Mouse (Mus musculus) granulocyte monocyte progenitor cell, adult 5-6 weeks (primary cell): ENCODE measurements around the gene Gpc6. TPM values are rescaled to one million over a fixed set of nuclear protein-coding genes. Genes with fewer than 3 reads are reported as not detected.

ENCODE experiments used
- ATAC-seq: replicated peaks from 2 replicates; pipeline ENCODE4 v1.8.0; 2016; ENCODE audit warnings: mild to moderate bottlenecking, moderate TSS enrichment, inconsistent platforms; ENCODE audit not compliant: poor library complexity, severe bottlenecking
- total RNA-seq, 2 experiments: library from RNA; stranded (forward) in 1 of 2; stranded (reverse) in 1 of 2; fragments of 200-712, 200-1000 nt in 1 of 2; fragments of >200 nt in 1 of 2; fragmentation: Nextera tagmentation in 1 of 2; gene quantifications; 2 replicates each; pipeline ENCODE4 v1.2.3; 2014 to 2017

Gpc6 gene
- total RNA-seq, 2 experiments from 2014 or later = not detected

DNA sequence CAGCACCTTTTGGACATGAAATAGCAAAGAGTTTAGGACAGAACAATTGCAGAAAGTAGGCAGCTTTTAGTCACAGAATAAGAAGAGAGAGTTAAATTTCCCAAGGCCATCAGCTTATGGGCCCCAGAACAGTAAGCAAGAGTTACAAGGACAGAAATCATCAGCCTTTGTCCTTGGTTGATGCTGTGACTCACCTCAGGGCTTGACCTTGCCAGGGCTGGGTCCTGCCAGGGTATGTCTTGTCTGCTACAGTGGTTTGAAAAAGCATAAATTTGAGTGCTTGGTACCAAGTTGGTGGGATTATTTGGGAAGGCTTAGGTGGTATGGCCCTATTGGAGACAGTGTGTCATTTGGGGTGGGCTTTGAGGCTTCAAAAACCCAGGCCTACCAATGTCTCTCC lies 899.4 kb downstream of the Gpc6 start:
- no peak for ATAC-seq

DNA sequence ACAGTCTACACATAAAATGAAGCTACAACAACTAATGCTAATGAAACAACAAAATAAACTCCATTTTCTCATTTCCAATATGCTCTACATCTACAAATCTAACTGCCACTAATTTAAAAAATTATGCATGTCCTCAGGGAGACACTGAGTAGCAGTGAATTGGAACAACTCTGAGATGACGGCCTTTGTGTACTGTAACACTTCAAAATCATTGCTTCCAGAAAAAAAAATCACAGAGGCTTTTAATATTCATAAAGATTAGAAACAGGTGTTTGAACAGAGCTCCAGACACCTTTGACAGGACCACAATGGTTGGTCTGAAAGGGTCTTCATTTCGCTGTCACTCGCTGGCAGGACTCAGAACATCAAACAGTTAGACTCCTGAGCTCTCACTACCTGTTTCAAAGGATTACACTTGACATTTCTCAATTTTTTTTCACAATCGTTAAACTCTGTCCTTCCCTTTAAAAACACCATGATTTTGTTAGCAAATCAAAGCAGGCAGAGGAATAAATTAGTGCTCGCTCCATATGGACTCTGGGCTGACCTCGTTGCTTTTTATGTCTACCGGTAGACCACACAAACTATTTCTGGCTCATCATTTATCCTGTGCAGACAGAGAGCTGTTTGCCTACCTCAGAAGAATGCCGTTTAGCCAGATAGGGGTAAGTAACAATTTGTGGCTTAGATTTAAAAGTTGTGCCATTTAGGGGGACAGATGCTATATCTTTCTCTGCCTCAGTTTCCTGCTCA lies 901.4 kb downstream of the Gpc6 start:
- no peak for ATAC-seq

DNA sequence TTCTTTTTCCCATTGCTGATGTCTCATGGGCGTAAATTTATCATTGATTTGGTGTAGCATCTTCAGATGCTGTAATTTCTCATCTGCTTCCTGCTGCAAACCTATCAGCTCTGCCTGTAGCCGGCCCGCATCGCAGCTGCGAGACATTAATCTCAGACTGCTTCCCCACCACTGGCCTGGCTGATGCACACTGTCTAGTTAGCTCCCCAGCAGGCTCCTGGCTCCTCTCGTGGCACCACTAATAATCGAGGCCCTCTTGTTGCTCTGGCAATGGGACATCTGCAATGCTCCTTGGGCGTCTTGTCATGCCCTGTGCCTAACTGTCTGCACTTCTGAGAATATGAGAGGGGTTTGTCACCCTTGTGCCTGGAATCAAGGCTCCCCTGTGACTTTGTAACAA lies 906.2 kb downstream of the Gpc6 start:
- no peak for ATAC-seq

DNA sequence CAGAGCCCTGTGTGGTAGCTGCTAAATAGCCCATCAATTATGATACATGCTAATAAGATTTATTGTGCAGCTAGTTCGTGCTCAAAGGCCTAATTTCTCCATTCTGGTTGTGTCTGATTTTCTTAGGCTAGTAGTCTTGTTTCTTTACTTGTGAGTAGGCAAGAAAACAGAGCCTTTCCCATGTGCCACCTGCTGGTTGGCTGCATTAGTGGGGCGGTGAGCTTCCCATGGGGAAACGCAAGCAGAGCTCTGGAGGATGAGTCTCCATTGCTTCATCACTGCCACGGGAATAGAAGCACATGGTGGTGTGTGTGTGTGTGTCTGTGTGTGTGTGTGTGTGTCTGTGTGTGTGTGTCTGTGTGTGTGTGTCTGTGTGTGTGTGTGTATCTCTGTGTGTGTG lies 906.6 kb downstream of the Gpc6 start:
- ATAC-seq = peak; percentile 81

DNA sequence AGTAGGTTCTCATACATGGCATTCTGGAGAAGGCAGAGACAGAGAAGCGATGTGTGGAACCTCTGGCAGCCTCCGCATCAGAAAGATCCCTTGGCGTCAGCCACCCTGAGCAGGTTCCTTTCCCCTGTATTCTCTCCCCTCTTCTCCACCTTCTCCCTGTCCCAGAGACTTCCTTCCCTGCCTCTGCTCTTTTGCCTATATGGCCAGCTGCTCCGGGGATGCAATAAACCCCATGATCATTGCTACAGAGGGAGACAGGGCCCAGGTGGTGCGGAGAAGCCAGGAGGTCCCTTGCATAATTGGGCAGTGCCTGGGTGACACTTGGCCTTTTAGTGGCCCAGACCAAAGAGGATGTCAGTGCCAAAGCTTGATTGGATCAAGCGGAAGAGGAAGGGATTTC lies 910.4 kb downstream of the Gpc6 start:
- no peak for ATAC-seq

DNA sequence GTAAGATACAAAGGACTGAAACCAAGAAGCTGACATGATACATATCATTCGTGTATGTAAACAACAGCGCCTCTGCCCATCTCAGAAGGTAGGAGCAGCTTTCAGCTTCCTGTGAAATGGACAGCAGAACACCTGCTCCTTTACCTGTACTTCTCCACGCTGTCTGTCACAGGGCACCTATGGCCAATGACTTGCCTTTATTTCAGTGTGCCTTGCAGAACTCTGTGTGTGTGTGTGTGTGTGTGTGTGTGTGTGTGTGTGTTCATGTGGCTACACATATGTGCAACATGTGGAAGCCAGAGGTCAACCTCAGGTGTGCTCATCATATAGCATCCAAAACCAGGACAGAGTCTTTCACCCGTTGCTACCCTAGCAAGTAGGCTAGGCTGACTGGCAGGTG lies 911.9 kb downstream of the Gpc6 start:
- no peak for ATAC-seq

DNA sequence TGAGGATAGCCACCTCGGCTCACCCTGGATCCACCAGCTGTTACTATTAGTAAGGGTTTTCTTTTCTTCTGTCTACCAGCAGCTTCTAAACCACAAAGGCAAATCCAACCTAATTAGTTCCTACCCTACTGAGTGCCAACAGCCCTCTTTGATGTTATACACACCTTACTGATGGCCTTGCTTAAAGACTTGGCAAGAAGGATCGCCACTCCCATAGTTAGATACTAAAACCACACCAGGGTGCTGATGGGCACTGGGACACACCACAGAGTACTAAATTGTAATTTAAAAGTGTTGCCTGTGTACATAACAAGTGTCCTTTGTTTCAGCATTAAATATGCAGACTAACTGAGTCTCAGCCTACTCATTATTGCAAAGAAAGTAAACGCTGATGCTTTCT lies 912.6 kb downstream of the Gpc6 start:
- ATAC-seq = no peak

DNA sequence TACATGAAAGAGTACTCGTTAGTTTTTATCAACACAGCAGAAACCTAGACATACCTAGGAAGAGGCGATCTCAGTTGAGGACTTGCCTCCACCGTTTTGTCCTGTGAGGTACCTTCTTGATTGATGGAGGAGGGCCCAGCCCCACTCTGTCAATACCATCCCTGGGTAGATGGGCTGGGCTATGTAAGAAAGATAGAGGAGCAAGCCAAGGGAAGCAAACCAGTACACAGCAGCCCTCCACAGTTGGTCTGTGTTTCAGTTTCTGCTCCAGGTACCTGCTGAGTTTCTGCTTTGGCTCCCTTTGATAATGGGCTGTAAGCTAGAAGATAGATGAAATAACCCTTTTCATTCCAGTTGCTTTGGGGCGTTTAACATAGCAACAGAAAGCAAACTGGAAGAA lies 916.1 kb downstream of the Gpc6 start:
- ATAC-seq = no peak

DNA sequence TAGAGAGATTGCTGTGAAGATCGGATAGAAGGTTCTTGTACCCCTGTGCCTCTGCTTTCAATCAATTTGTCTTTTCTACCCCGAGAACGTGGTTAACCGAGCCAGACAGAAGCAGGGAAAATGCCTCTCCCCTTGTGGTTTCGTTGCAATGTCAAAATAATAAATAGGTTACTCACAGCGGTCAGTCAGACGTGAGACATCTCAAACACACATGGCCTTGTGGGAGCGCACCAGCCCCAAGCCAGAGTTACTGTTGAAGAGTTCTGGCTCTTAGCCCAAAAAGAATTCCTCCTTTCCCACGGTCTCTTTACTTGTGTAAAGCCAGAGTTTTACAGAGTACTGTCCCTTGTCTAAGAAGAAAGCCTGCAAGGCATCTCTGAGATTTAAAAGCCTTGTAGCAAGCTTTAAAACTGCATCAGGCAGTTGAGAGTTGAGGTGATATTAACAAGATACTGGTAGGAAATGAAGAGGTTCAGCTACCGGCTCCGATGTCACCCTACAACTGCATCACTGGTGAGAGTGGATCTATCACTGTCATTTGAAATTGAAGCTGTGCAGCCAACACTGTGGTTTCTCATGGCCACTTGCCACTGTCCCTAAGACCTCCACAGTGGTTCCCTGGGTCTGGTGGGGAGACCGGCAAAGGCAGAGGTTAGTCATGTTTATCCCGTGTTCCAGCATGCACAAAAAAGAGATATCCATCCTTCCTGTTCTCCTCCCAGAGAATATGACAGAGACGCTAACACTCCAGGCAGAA lies 916.9 kb downstream of the Gpc6 start:
- ATAC-seq = no peak

DNA sequence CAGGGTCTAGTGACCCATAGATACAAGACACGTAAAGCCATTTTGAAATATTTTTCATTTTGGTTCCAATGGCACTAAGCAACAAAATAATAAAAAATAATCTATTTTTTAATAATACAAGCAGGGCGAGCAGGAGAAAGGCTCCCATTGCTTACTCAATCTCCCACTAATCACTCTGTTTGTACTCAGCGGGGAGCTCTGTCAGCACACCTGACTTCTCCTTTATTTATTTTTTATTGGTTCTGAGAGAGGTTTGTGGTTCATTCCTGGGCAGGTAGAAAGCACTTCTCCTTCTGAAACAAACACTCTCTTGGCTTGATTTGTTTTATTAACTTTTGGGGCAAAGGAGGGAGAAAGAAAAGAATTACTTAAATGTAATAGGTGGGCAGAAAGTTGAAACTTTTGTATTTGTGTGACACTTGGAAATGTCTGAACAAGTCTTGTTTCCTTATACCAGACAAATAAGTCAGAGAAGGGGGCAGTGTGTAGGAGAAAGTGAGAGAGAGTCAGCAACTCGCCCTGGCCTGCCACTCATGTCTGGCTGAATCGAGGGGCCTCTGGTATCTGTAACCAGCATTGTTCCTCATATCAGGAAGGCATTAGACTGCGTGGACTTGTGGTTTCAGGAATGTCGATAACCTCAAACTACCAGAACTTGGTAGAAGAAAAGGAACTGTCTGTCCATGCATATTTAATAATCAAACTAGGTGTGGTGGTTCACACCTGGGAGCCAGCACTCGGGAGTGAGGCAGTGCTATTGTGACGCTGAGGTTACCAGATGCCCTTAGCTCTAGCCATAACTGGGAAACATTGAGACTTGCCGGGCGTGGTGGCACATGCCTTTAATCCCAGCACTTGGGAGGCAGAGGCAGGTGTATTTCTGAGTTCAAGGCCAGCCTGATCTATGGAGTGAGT lies 924.7 kb downstream of the Gpc6 start:
- no peak for ATAC-seq

DNA sequence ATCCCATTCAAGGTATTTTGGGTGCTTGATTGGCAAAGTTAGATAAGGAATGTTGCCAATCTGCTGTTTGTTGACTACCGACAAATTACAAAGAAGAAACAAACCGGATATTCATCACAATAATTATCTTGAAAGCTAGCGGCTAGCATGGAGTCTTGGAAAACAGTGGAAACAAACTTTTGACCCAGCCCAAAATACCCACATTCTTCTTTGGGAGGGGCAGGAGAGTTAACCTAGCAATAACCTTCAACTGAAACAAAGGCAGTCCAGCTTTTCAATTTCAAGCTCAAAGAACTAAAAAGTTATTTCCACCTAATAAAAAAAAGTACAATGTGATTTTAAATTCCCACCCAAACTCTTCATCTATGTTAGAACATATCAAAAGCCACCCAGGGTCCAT lies 927.2 kb downstream of the Gpc6 start:
- ATAC-seq = no peak

DNA sequence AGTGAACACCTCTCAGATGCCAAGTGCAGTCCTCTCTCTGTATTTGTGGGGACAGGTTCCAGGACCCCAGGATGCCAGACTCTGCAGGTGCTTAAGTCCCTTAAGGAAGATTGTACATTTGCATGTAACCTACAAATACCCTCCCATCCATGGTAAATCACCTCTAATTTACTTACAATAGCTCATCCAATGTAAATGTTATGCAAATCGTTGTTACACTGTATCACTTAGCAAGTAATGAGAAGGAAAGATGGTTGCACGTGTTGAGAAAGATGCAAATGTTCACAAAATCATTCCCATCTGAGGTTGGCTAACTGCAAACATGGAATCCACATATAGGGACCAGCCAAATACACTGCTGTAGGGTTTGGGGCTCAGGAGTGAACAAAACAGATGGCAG lies 927.7 kb downstream of the Gpc6 start:
- ATAC-seq = no peak

DNA sequence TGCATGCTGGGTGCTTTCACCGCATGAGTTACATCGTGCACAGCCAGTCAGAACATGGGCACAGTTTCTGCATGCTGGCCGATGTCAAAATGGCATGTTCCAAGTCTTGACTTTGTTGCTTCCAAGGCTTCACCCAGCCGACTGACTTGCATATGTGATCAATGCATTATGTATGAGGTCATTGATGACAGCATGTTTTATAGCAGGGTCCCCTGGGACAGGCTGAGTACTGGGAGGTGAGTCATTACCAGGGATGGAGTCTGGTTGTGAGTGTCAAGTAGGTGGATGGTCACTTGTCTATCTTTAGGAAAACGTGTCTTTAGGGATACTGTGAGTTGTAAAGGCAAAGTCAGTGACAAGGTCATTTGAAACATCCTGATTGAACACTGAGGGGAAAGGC lies 929.4 kb downstream of the Gpc6 start:
- no peak for ATAC-seq

DNA sequence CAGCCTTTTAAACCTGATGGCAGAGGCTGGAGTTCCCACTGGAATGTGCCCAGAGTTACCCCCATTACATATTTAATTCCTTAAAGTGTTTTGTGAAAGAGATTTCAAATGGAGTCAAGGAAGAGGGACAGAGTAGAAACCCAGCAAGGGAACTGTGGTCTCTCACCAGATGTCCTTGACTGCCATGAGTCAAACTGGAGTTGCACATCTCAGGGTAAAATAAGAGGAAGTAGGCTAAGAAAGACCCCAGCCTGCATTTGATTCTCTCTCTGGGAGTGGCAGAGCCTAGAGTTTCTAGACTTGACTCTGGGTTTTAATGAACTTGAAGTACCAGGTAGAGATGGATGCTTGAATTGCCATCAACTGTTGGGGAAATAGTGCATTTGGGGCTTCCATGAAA lies 946.2 kb downstream of the Gpc6 start:
- ATAC-seq = peak; percentile 83

DNA sequence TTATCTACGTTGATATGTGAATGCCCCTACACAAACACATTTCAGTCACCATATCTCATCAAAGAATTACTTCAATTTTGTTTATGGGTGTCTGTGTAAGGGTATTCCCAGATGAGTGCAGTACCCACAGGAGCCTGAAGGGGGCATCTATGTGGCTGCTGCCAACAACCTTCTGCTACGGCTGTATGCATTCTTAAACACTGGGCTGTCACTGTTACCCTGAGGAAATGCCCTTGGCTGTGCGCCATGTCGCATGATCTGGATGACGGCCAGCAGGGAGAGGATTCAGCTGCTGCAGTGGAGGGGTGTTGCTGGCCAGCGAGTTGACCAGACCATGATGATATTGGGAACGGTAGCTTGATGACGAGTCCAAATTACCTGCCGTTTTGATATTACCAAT lies 954.2 kb downstream of the Gpc6 start:
- no peak for ATAC-seq

DNA sequence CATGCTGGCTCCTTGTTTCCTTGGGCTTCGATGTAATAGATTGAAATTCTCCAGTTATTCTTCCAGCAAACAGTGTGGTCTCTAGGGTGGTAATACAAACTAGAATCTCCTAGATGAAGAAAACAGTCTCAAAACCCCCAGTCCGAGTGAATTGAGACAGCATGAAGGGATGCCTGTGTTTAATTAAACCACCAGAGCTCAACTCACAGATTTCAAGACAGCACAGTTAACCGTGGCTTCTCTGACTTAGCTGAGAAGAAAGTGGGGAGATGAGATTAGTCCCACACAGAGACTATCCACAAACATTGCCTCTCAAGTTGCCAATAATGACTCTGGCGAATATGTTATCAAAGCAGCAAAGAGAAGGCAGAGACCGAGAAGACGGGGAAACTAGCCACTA lies 956.0 kb downstream of the Gpc6 start:
- ATAC-seq = no peak

DNA sequence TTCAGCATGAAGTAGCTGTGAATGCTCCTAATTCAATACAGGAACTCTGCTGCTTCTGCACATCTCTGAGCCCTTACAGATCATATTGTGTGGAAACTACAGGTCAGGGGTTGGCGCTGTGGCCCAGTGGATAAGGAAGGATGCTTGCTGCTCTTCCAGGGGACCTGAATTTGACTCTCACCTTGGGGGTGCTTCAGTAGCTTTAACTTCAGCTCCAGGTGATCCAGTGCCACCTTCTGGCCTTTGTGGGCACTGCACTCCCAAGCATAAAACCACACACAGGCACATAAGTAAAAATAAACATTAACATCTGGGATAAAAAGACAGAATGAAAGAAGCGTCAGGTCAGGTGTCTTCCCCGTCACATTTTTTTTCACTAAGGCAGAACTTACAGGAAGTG lies 957.1 kb downstream of the Gpc6 start:
- ATAC-seq = peak; percentile 90

DNA sequence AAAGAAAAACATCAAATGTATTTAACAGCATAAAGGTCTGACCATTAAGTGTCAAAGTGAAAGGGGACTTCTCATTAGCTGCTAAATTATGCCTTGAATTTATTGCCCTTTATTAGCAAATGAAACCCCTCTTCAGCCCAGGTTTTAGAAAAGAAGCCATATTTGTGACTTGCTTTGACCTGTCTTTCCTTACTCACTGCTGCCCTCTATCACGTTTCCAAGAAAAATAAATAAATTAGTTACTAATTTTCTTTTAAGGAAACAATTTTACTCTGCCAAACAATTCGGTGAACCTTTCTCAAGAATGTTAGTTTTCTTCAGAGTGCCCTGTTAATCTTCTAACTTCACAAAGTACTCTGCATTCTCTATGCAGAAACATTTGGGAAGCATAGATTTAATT lies 964.5 kb downstream of the Gpc6 start:
- ATAC-seq = no peak

DNA sequence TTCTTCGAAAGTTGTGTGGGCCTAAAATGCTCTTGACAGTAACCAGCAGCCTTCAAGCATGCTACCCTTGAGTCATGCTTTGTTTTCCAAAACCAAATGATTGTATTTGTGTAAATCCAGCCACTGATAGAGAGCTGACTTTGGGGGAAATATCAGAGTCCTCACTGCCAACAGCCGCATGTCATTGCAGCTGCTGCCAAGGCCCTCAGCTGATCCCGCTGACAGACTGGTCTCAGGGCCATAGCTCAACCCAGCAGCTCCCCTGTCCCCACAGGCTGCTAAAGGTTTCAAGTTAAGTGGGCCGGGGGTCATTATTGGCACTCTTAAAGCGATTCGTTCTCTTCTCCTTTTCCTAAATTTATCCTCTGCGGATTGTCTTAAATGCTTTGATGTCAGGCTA lies 966.3 kb downstream of the Gpc6 start:
- ATAC-seq = no peak

DNA sequence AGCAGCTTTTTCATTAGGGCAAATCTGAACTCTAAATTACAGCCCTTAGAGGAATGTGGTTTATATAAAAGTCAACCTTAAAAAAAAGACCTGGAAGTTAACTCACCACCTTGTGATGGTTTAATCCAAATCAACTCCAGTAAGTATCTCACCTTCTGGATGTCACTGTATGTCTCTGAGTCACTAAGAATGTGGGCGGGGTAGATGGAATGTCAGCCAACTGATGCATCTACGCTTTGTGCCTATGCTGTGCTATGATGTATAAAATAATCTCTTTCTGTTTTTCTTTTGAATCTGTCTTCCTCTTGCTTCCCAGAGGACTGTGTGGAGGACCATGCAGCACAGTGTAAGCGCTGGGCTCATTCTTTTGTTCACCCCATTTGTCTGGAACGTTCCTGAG lies 966.9 kb downstream of the Gpc6 start:
- ATAC-seq = no peak

DNA sequence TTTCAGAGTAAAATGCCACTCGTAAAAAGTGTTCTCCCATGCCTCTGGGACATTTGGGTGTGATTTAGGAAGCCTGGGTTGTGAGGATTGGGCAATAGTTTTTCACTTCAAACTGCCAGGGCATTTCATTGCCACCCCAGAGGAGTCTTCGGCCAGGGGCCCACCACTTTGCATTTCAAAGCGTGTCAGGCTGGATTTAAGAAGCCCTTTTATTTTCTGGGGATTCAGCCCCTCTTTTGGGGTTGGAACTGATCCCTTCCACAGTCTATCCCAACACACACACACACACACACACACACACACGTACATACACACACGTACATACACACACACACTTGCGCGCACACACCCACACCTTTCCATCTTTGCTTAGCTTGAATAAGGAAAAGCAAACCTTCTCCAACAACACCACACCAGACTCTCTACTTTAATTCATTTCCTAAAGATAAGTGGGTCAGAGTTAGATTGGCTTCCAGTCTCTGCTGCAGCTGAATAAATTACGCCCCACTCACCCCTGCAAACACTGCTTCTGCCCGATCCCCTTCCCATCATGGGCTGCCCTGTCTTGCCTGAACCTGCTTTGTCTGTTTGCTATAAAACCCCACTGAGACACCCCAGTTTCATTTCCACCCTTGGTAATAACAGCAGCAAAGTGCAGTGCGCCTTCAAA lies 969.9 kb downstream of the Gpc6 start:
- no peak for ATAC-seq
